Mouse (Mus musculus) retina, postnatal 7 days (tissue): ENCODE results near the gene Bmper.

Experiments used
- DNase-seq: peaks from one replicate; pipeline ENCODE4 v3.0.0-alpha.2; 2012; ENCODE audit warnings: low read depth, low spot score

Gene Bmper

GRCm38 (mm10) chr9:23235368-23236002 lies 12.6 kb downstream of the Bmper start:
- no peak for DNase-seq

GRCm38 (mm10) chr9:23236635-23237279 lies 13.9 kb downstream of the Bmper start:
- DNase-seq = no peak

- DNase-seq = no peak
These were observed 16.1 kb downstream of the Bmper start for GRCm38 (mm10) chr9:23239011-23239410.

- no peak for DNase-seq
These were observed 20.0 kb downstream of the Bmper start for GRCm38 (mm10) chr9:23242911-23243310.

GRCm38 (mm10) chr9:23243869-23244268 lies 21.0 kb downstream of the Bmper start:
- no peak for DNase-seq

- no peak for DNase-seq
These were observed 23.5 kb downstream of the Bmper start for GRCm38 (mm10) chr9:23246389-23246788.

- peak; percentile 67 for DNase-seq
These were observed 27.1 kb downstream of the Bmper start for GRCm38 (mm10) chr9:23250026-23250425.

- DNase-seq = no peak
These were observed 28.1 kb downstream of the Bmper start for GRCm38 (mm10) chr9:23251001-23251400.

- DNase-seq = no peak
These were observed 30.7 kb downstream of the Bmper start for GRCm38 (mm10) chr9:23253624-23254023.

- DNase-seq = no peak
These were observed 31.6 kb downstream of the Bmper start for GRCm38 (mm10) chr9:23254237-23255214.

GRCm38 (mm10) chr9:23255841-23256240 lies 33.0 kb downstream of the Bmper start:
- no peak for DNase-seq

GRCm38 (mm10) chr9:23256576-23256975 lies 33.7 kb downstream of the Bmper start:
- no peak for DNase-seq

GRCm38 (mm10) chr9:23261834-23262233 lies 39.0 kb downstream of the Bmper start:
- no peak for DNase-seq

GRCm38 (mm10) chr9:23262851-23263250 lies 40.0 kb downstream of the Bmper start:
- no peak for DNase-seq

GRCm38 (mm10) chr9:23264471-23264870 lies 41.6 kb downstream of the Bmper start:
- no peak for DNase-seq

GRCm38 (mm10) chr9:23268609-23269008 lies 45.7 kb downstream of the Bmper start:
- DNase-seq = no peak

- DNase-seq = no peak
These were observed 46.2 kb downstream of the Bmper start for GRCm38 (mm10) chr9:23269087-23269486.

- DNase-seq = no peak
These were observed 53.4 kb downstream of the Bmper start for GRCm38 (mm10) chr9:23276244-23276643.

GRCm38 (mm10) chr9:23284940-23285460 lies 62.1 kb downstream of the Bmper start:
- no peak for DNase-seq

- DNase-seq = no peak
These were observed 70.7 kb downstream of the Bmper start for GRCm38 (mm10) chr9:23293574-23293973.

- no peak for DNase-seq
These were observed 72.7 kb downstream of the Bmper start for GRCm38 (mm10) chr9:23295569-23295968.
